Mouse (Mus musculus) limb, embryonic 12.5 days (tissue): ENCODE data around the gene Pdpn. TPM values are rescaled to one million over a fixed set of nuclear protein-coding genes. Genes with fewer than 3 reads are reported as not detected.

Experiments
- ATAC-seq: fragments of 200-750 bp; cut with Nextera tagmentation; 2 replicates; pipeline ENCODE4 v1.8.0; 2017; ENCODE audit warnings: low read depth, moderate TSS enrichment; ENCODE audit not compliant: insufficient number of reproducible peaks, insufficient read depth, low FRiP score, low TSS enrichment
- H3K27ac ChIP-seq: fragments of 300-500 bp; sonication (generic); 2 replicates; pipeline ENCODE4 v1.5.1; 2016; ENCODE audit warnings: mild to moderate bottlenecking, moderate library complexity
- H3K27me3 ChIP-seq: fragments of 300-500 bp; sonication (generic); 2 replicates; pipeline ENCODE4 v1.6.1; 2016; ENCODE audit warnings: mild to moderate bottlenecking, moderate library complexity
- H3K36me3 ChIP-seq: fragments of 300-500 bp; sonication (generic); 2 replicates; pipeline ENCODE4 v1.6.1; 2016; ENCODE audit warnings: mild to moderate bottlenecking, moderate library complexity
- H3K4me1 ChIP-seq: fragments of 300-500 bp; sonication (generic); replicated peaks from 2 replicates; pipeline ENCODE4 v1.6.1; 2016
- H3K4me2 ChIP-seq: fragments of 300-500 bp; sonication (generic); 2 replicates; pipeline ENCODE4 v1.6.1; 2016; ENCODE audit warnings: mild to moderate bottlenecking, moderate library complexity
- H3K4me3 ChIP-seq: fragments of 300-500 bp; sonication (generic); replicated peaks from 2 replicates; pipeline ENCODE4 v1.5.1; 2016; ENCODE audit warnings: mild to moderate bottlenecking
- H3K9ac ChIP-seq: fragments of 300-500 bp; sonication (generic); replicated peaks from 2 replicates; pipeline ENCODE4 v1.6.1; 2016; ENCODE audit warnings: mild to moderate bottlenecking, moderate library complexity
- H3K9me3 ChIP-seq: fragments of 300-500 bp; sonication (generic); 2 replicates; pipeline ENCODE4 v1.6.1; 2016; ENCODE audit warnings: mild to moderate bottlenecking, moderate library complexity
- WGBS: fragments of 180-500 bp; shearing (Covaris S2); methylation state at CpG from one replicate; pipeline ENCODE4 v1.1.7; 2016; 5-methylcytosine and 5-hydroxymethylcytosine counted together
- polyA plus RNA-seq: library from polyadenylated mRNA; unstranded; fragments of >200 nt; fragmentation: Nextera tagmentation; extraction: Ambion mirVana; gene quantifications from 2 replicates; pipeline ENCODE4 v1.2.1, GENCODE M21; 2016

Pdpn gene
- polyA plus RNA-seq, 1 experiment from 2014 or later: 41.5 TPM

DNA sequence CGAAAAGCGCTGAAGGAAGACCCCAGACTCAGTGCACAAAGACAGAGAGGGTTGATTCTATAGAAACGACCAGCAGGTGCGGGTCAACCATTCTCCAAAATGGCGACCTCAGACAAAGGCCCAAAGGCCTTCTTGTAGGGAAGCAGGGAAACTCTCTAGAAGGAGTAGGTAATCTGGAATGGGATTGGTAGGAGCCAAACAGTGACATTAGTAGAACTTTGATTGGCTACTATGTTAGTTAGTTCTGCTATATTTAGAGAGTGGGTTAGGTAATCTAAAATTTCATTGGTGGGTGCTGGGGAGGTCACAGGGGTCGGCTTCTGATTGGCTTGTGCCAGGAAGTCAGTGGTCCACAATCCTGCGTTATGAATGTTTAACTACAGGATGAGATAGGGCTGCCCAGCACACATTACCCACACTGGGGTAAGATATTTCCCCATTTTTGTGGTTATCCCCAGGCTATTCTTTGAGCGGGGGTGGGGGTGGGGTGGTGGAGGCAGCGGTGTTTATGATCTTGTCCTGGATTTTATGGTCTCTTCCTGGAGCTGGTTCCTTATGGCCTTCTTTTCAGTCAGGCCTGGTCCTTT, 59.7 kb downstream of the Pdpn start:
- Histone ChIP-seq H3K4me1 (peaks cover 4% of the 10 kb centered on the region; the same call in 1 of the 2 replicates), H3K4me2 (no peak overlapping the region), H3K4me3 (no peak overlapping the region), H3K27ac (no peak overlapping the region), H3K36me3 (no peaks in the 10 kb centered on the region), H3K27me3 (no peaks in the 10 kb centered on the region), H3K9me3 (no peaks in the 10 kb centered on the region), H3K9ac (no peak overlapping the region)
- ATAC-seq: no peak
- 81% methylated on average over 9 of the region's 9 CpGs for WGBS

DNA sequence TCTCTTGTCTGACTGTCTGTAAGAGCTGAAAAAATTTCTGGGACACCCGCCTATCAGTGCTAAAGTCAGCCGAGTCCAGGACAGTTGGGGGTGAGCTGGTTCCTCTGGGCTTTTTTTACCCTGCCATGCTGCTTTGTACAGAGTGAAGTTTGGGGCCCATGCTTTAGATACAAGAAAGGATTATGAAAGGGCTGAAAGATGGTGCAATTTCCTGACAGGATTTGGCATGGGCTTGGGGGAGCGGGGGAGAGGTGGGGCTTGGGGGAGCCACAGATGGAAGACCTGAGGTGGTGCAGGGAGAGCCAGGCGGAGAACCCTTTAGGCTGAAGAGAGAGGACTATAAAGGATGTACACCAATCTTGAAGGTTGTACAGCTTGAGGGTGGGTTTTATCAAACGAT, 60.2 kb downstream of the Pdpn start:
- Histone ChIP-seq H3K4me1 (peaks cover 4% of the 10 kb centered on the region; the same call in 1 of the 2 replicates), H3K4me3 (no peak overlapping the region), H3K9ac (no peak overlapping the region), H3K9me3 (peaks cover 6% of the 10 kb centered on the region), H3K27ac (no peak overlapping the region), H3K4me2 (no peak overlapping the region), H3K27me3 (no peaks in the 10 kb centered on the region), H3K36me3 (no peaks in the 10 kb centered on the region)
- WGBS: 94% methylated on average over 5 of the region's 5 CpGs
- no peak for ATAC-seq

DNA sequence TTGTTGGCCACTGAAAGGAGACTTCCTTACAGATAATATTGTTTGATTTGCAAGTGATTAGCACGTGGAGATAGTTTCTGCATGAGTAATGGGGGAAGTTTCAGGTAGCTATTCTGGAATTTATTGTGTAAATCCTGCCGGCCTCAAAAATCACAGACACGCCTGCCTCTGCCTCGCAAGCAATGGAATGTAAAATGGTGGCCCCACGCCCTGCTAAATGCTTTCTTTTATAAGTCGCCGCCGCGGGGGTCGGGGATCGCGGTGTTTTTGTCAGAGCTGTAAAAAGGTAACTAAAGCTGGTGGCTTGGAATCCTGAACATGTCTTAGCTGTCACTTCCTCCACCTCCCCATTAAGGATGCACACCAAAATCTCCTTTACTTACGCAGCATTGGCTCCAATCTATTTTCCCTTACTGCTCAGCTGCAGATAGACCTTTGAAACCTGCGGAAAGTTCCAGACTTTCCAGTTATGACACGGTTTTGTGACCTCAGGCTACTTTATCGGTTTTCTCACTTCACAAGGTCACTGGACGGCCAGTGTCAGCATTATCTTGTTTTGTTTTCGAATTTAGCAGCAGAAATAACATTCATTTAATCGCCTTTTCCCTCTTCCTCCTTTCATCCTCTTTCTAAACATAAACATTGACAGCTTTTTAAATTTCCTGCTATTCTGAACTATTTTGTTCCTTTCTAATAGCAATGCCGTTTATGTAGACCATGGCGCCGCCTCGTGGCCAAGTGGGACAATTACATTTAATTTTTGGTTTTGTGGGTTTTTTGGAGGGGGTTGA, 60.9 kb downstream of the Pdpn start:
- WGBS: 25% methylated on average over 23 of the region's 23 CpGs
- no peak overlapping the region for H3K9ac ChIP-seq
- peaks cover 4% of the 10 kb centered on the region; the same call in 1 of the 2 replicates for H3K4me1 ChIP-seq
- H3K36me3 ChIP-seq: no peaks in the 10 kb centered on the region
- no peaks in the 10 kb centered on the region for H3K27me3 ChIP-seq
- no peak overlapping the region for H3K4me3 ChIP-seq
- no peak for ATAC-seq
- H3K9me3 ChIP-seq: peaks cover 10% of the 10 kb centered on the region
- H3K4me2 ChIP-seq: peak overlapping the region; percentile 28
- peak overlapping the region; percentile 7; the same call in 1 of the 2 replicates for H3K27ac ChIP-seq

DNA sequence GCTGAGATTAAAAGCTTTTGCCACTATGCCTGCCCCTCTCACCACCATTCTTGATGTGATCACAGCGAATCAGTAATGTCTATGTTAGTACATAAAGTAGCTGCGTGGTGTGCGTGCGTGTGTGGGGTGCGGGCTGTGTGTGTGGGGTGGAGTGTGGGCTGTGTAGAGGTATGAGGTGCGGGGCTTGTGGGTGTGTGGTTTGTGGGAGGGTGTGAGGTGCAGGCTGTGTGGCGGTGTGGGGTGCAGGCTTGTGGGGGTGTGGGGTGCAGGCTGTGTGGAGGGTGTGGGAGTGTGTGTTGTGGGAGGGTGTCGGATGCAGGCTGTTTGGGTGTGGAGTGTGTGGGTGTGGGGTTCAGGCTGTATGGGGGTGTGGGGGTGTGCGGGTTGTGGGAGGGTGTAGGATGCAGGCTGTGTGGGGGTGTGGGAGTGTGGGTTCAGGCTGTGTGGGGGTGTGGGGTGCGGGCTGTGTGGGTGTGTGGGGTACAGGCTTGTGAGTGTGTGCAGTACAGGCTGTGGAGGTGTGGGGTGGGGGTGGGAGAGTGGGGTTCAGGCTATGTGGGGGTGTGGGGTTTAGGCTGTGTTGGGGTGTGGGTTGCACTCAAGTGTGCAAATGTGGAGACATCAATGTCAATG, 67.5 kb downstream of the Pdpn start:
- ATAC-seq: peak; percentile 68
- Histone ChIP-seq H3K4me3 (no peak overlapping the region), H3K27ac (peak overlapping the region; percentile 72), H3K4me2 (no peak overlapping the region), H3K36me3 (no peaks in the 10 kb centered on the region), H3K9ac (no peak overlapping the region), H3K27me3 (no peaks in the 10 kb centered on the region), H3K9me3 (peaks cover 10% of the 10 kb centered on the region), H3K4me1 (peaks cover 10% of the 10 kb centered on the region)
- WGBS: 83% methylated on average over 10 of the region's 10 CpGs

DNA sequence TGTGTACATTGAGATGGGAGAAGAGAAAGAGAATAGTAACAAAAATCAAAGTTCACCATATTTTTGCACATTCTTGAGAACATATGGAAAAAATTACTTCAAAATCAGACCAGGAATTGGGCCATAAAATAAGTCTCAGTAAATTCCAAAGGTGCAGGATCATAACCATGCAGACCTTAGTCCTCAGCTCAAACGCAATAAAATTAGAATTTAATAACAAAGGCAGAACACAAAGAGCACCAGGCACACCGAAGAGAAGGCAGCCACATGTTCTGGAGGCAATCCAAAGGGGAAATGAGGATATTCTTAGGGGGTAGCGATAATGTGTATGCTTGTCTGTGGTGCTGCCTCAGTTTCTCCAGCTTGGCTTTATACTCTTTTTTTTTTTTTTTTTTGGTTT, 68.3 kb downstream of the Pdpn start:
- no peak overlapping the region for H3K4me2 ChIP-seq
- no peaks in the 10 kb centered on the region for H3K27me3 ChIP-seq
- H3K9ac ChIP-seq: no peak overlapping the region
- no peaks in the 10 kb centered on the region for H3K36me3 ChIP-seq
- H3K9me3 ChIP-seq: peaks cover 10% of the 10 kb centered on the region
- peaks cover 10% of the 10 kb centered on the region for H3K4me1 ChIP-seq
- no peak overlapping the region for H3K4me3 ChIP-seq
- no peak overlapping the region; the same call in 1 of the 2 replicates for H3K27ac ChIP-seq
- 21% methylated on average over 3 of the region's 3 CpGs for WGBS
- peak; percentile 63 for ATAC-seq

DNA sequence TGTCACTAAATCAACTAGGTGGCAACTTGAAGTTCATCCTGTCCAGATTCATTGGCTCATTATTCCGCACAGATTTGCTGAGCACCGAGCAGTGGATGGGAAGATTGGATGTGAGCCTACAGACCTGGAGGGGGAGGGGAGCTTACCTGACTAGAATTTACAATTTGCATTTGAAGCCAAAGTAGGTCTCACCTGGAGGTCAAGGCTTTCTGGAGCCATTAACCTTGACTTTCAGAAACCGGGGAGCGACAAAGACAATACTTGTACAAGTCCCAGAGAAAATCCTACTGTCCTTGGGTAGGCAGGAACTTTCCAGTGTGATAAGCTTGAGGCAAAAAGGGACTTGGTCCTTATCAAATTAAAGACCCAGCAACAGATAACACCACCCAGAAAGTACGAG, 71.4 kb downstream of the Pdpn start:
- Histone ChIP-seq H3K9ac (no peak overlapping the region), H3K36me3 (no peaks in the 10 kb centered on the region), H3K4me3 (no peak overlapping the region), H3K27ac (no peak overlapping the region), H3K4me2 (no peak overlapping the region), H3K27me3 (no peaks in the 10 kb centered on the region), H3K4me1 (peaks cover 15% of the 10 kb centered on the region), H3K9me3 (no peaks in the 10 kb centered on the region)
- WGBS: 72% methylated on average over 5 of the region's 5 CpGs
- no peak for ATAC-seq

DNA sequence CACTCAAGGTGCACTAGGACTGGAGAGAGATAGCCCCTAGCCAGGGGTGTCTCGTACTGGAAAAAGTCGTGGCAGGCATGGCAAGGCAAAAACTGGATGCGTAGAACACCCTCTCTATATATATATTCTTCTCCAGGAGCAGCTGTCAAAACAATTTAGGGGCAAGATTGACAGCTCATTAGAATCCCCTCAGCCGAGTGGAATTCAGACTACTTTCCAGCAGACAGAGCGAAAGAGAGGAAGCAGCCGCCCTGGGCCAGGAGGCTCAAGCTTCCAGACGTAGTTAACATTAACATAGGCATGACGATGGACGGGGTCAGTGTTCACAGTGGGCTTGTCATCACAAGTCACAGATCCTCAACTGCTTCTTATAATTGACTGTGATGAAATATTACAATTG, 73.5 kb downstream of the Pdpn start:
- Histone ChIP-seq H3K36me3 (no peaks in the 10 kb centered on the region), H3K4me3 (no peak overlapping the region), H3K9ac (no peak overlapping the region), H3K9me3 (no peaks in the 10 kb centered on the region), H3K4me2 (no peak overlapping the region), H3K4me1 (peaks cover 15% of the 10 kb centered on the region), H3K27me3 (no peaks in the 10 kb centered on the region), H3K27ac (no peak overlapping the region)
- WGBS: 43% methylated on average over 9 of the region's 9 CpGs
- ATAC-seq: no peak

DNA sequence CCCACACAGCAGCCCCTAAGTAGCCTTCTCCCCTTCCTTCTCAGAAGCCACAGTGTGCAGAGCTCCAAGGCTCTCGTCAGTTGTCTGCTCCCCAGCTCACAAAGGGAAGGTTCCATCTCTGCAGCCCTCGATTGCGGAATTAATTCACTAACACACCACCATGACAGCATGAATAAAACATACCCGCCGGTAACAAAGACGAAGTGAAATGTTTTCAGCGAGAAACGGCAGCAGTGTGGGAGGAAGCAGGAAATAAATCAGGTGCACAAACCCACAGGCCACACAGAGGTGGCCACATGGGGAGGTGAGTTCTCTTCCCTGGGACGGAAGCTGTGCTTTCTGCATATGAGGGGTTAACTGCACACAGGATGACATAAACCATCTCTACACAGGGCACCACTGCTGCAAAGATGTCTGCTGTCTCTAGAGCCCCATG, 80.0 kb downstream of the Pdpn start:
- no peaks in the 10 kb centered on the region for H3K27me3 ChIP-seq
- no peaks in the 10 kb centered on the region for H3K4me1 ChIP-seq
- H3K27ac ChIP-seq: no peak overlapping the region
- no peak overlapping the region for H3K4me2 ChIP-seq
- 55% methylated on average over 9 of the region's 9 CpGs for WGBS
- no peak for ATAC-seq
- no peaks in the 10 kb centered on the region for H3K36me3 ChIP-seq
- no peak overlapping the region for H3K4me3 ChIP-seq
- no peaks in the 10 kb centered on the region for H3K9me3 ChIP-seq
- H3K9ac ChIP-seq: no peak overlapping the region

DNA sequence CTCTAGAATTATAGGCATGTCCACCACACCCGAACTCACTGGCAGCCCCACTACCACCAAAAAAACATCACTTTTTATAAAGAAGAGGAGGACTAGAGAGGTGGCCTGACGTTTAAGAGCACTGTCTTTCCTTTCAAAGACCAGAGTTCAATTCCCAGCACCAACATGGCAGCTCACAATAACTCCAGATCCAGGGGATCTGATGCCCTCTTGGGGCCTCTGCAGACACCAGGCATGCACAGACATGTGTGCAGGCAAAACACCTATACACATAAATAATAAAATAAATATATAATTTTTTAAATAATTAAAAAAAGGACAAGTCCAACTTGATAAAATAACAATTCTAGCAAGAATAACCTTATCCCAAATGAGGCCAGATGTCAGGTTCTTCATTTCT, 80.5 kb downstream of the Pdpn start:
- Histone ChIP-seq H3K9me3 (no peaks in the 10 kb centered on the region), H3K36me3 (no peaks in the 10 kb centered on the region), H3K9ac (no peak overlapping the region), H3K27me3 (no peaks in the 10 kb centered on the region), H3K27ac (no peak overlapping the region), H3K4me1 (no peaks in the 10 kb centered on the region), H3K4me2 (no peak overlapping the region), H3K4me3 (no peak overlapping the region)
- ATAC-seq: no peak
- WGBS: 74% methylated on average over 2 of the region's 2 CpGs
